Mouse (Mus musculus): Measurements from ENCODE around the gene Ski. TPM values are rescaled to one million over a fixed set of nuclear protein-coding genes. Genes with fewer than 3 reads are reported as not detected.

Ski gene
- total RNA-seq, 2 experiments from 2014 or later, result 115 to 117 TPM

GRCm38 (mm10) chr4:155107886-155108285 is 114.5 kb downstream of the Ski start:
- no peak for DNase-seq (ENCODE audit: low spot score in 2 of 2)

Other genes with a start within 250 kb of the Ski start
- gene Plch2, start 165.8 kb downstream of the Ski start, total RNA-seq (2021), result 10 to 100 TPM; 90.9 to 97.9 TPM
- gene Pex10, start 155.6 kb downstream of the Ski start, total RNA-seq (2021), result 10 to 100 TPM; 22.1 to 26.3 TPM
- gene Rer1, start 136.2 kb downstream of the Ski start, total RNA-seq (2021), result 10 to 100 TPM; 60.7 to 66.3 TPM
- gene Morn1, start 136.0 kb downstream of the Ski start, total RNA-seq (2021), result 10 to 100 TPM; 13.5 to 14.1 TPM
- 10 to 100 TPM; 24.2 to 24.5 TPM for gene Faap20, start 27.2 kb upstream of the Ski start, total RNA-seq (2021)
- gene Prkcz, start 138.8 kb upstream of the Ski start, total RNA-seq (2021), result 100 to 1,000 TPM; 148 to 158 TPM
- 10 to 100 TPM; 10.4 to 14.9 TPM for gene Gabrd, start 175.5 kb upstream of the Ski start, total RNA-seq (2021)
- gene Cfap74, start 186.6 kb upstream of the Ski start, total RNA-seq (2021), result 10 to 100 TPM in 1 of 2 experiments, 1 to 10 TPM in 1; 9.6 to 11.5 TPM
- 10 to 100 TPM in 1 of 2 experiments, 1 to 10 TPM in 1; 6.2 to 10.5 TPM for gene Tmem52, start 246.5 kb upstream of the Ski start, total RNA-seq (2021)